Comparison of ENCODE assay signal across 13 mouse cellular contexts in the genomic region with DNA sequence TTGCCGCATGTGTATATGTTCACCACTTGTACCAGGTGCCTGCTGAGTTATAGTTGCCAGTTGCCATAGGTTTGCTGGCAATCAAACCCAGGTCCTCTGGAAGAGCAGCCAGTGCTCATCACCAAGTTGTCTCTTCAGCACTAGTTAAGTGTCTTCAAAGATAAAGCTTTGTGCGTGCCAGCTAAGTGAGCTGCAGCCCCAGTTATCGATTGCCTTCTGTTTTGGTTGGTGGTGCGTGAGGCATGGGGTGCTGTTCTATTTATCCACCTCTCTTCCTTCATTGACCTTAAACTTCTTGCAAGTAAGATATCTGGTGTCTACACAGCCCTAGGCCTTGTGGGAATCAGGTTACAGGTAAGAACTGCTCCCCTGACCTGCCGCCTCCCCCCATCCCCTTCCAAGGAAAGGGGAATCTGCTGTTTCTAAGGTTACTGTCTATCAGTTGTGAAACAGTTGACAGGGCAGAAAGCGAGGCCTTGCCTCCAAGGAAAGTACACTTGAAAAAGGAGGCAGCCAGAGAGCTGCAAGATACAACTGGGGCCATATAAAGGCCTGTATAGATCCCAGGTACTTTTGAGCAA.
DNase-seq lines count a peak whose midpoint lies in the region; ATAC-seq and TF ChIP-seq lines count a peak whose summit lies in the region.
"Had no signal": no experiment of that assay in that cellular context is flagged by ENCODE, and none has a peak within 500 bp of the region (broad histone marks: within the 10 kb centered on the region; RNA-seq: fewer than 3 reads in every experiment).

No protein-coding gene starts in this region.

- peak overlapping the region; percentile 65 for H3K27ac ChIP-seq in kidney, embryonic 15.5 days
- H3K27ac ChIP-seq in ES-E14 (ENCODE audit: insufficient read depth, low read depth, low read length, poor library complexity, severe bottlenecking): peak overlapping the region; percentile 46; the same call in 1 of the 2 replicates
- no peak overlapping the region for H3K27ac ChIP-seq in forebrain, embryonic 14.5 days (ENCODE audit: low read depth, low read length)

- H3K4me3 ChIP-seq in kidney, embryonic 15.5 days (replicated peaks): no peak overlapping the region
- H3K4me3 ChIP-seq in ES-E14 (ENCODE audit: insufficient read depth in 1 of 2, low read depth in 1 of 2, low read length in 2 of 2, poor library complexity in 1 of 2, severe bottlenecking in 1 of 2): no peak overlapping the region
- no peak overlapping the region for H3K4me3 ChIP-seq in forebrain, embryonic 14.5 days (ENCODE audit: low read depth, low read length)
- H3K4me3 ChIP-seq: heart, embryonic 10.5 days had no signal

- H3K4me2 ChIP-seq in kidney, embryonic 15.5 days: no peak overlapping the region
- H3K4me2 ChIP-seq in forebrain, embryonic 14.5 days (ENCODE audit: low read length): no peak overlapping the region
- H3K4me2 ChIP-seq: midbrain, embryonic 11.5 days had no signal

- H3K9me3 ChIP-seq in kidney, embryonic 15.5 days (replicated peaks): no peaks in the 10 kb centered on the region
- H3K9me3 ChIP-seq in ES-E14 (ENCODE audit: control insufficient read depth, insufficient read depth, low read depth, low read length): no peaks in the 10 kb centered on the region
- H3K9me3 ChIP-seq in forebrain, embryonic 14.5 days (replicated peaks; ENCODE audit: control insufficient read depth, low read length): no peaks in the 10 kb centered on the region
- H3K9me3 ChIP-seq: heart, embryonic 10.5 days had no signal

- ATAC-seq in kidney, embryonic 15.5 days (replicated peaks; ENCODE audit: low FRiP score): peak; percentile 33
- peak; percentile 66 for ATAC-seq in megakaryocyte progenitor cell, adult 5-6 weeks (replicated peaks; ENCODE audit: poor library complexity)
- ATAC-seq in forebrain, embryonic 14.5 days: no peak
- ATAC-seq: hindbrain, embryonic 16.5 days had no signal

- no peak for DNase-seq in kidney, postnatal 36 days
- no peak for DNase-seq in ES-E14 (ENCODE audit: low read depth, low spot score)
- peak; percentile 42 for DNase-seq in liver
- no peak for DNase-seq in spleen, postnatal 36 days (ENCODE audit: low spot score in 2 of 2)
- DNase-seq in urinary bladder, postnatal 10 days (ENCODE audit: low spot score): no peak
- no peak for DNase-seq in forebrain, embryonic 14.5 days (ENCODE audit: low spot score)
- DNase-seq: right cerebral cortex, postnatal 14 days; thymus, adult 18-20 months had no signal

- H3K4me1 ChIP-seq in kidney, embryonic 15.5 days: peaks cover 44% of the 10 kb centered on the region
- peaks cover 28 to 34% of the 10 kb centered on the region in 2 experiments for H3K4me1 ChIP-seq in ES-E14 (ENCODE audit: control insufficient read depth in 2 of 2, insufficient read depth in 2 of 2, low read length in 2 of 2, poor library complexity in 1 of 2)
- peaks cover 2% of the 10 kb centered on the region; the same call in 1 of the 2 replicates for H3K4me1 ChIP-seq in forebrain, embryonic 14.5 days (ENCODE audit: control insufficient read depth, insufficient read depth, low read length)

- no peak overlapping the region for H3K9ac ChIP-seq in kidney, embryonic 15.5 days
- no peak overlapping the region for H3K9ac ChIP-seq in ES-E14 (ENCODE audit: insufficient read depth, low read depth, low read length, poor library complexity, severe bottlenecking)
- no peak overlapping the region for H3K9ac ChIP-seq in forebrain, embryonic 14.5 days (ENCODE audit: low read length)

- 60% methylated on average over 6 of the region's 6 CpGs for WGBS in kidney, embryonic 15.5 days
- 94% methylated on average over 6 of the region's 6 CpGs for WGBS in forebrain, embryonic 14.5 days

- in situ Hi-C loops in ES-E14 (cut with MboI; ENCODE audit: low sequenced_read_pairs in 2 of 2, unreplicated experiment in 2 of 2): no loop called here

- no peaks in the 10 kb centered on the region for H3K27me3 ChIP-seq in kidney, embryonic 15.5 days
- H3K27me3 ChIP-seq in forebrain, embryonic 14.5 days (replicated peaks; ENCODE audit: control insufficient read depth, insufficient read depth, low read length): no peaks in the 10 kb centered on the region

- H3K36me3 ChIP-seq in kidney, embryonic 15.5 days: no peaks in the 10 kb centered on the region
- H3K36me3 ChIP-seq in ES-E14 (ENCODE audit: control insufficient read depth, insufficient read depth, low read length, poor library complexity, severe bottlenecking): peaks cover 9% of the 10 kb centered on the region; the same call in 1 of the 2 replicates
- no peaks in the 10 kb centered on the region for H3K36me3 ChIP-seq in forebrain, embryonic 14.5 days (ENCODE audit: control insufficient read depth, insufficient read depth, low read length)
- H3K36me3 ChIP-seq: heart, embryonic 10.5 days had no signal

TF ChIP-seq in ES-E14, 5 proteins besides CTCF, POLR2A, EP300 and RAD21:
- TF ChIP-seq ZC3H11A (IDR thresholded peaks at IDR 0.05; ENCODE audit: borderline replicate concordance, low read depth, low read length): no peak
TF ChIP-seq in ES-E14: peak in this region for 0.
